Mouse (Mus musculus) monocyte, adult 5-6 weeks (primary cell): ENCODE results near the gene Gm45618. TPM values are rescaled to one million over a fixed set of nuclear protein-coding genes. Genes with fewer than 3 reads are reported as not detected.
"Not testable (repeated sequence)": the region's sequence is repeated elsewhere in the genome, so short reads cannot be mapped to it uniquely, and the experiment has no call there.

Experiments
- ATAC-seq: fragments of 153-309, 156-312 bp; replicated peaks from 2 replicates; pipeline ENCODE4 v1.8.0; 2017; ENCODE audit warnings: mild to moderate bottlenecking; ENCODE audit not compliant: low TSS enrichment, insufficient number of reproducible peaks, severe bottlenecking, poor library complexity, low FRiP score
- total RNA-seq: library from RNA; stranded (forward); fragments of 200-1000, 200-491, 200-594 nt; gene quantifications from 3 replicates; pipeline ENCODE4 v1.2.3, GENCODE M21; 2017

The Gm45618 gene
- total RNA-seq: not detected in 3 replicates

DNA sequence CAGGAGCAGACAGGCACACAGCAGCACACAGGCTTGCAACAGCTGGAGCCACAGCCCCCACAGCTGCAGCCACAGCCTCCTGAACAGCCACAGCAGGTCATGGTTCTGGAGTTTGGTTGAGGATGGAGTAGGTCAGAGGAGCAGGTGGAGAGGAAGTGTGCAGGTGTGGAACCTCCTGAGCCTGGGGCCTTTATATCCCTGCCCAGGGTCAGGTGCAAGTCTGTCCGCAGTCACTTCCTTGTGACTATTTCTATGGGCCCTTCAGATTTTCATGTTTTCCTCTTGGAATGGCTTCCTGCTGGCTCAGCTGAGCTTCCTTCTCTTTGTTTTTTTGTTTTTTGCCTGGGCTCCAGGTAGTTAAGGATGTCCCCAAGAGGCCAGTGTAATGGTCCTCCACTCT, at the start of gene Gm45618:
Gene Gm45618 (minus strand): TSS at position 101 of the 400 bp plus-strand sequence.
- not testable (repeated sequence) for ATAC-seq

DNA sequence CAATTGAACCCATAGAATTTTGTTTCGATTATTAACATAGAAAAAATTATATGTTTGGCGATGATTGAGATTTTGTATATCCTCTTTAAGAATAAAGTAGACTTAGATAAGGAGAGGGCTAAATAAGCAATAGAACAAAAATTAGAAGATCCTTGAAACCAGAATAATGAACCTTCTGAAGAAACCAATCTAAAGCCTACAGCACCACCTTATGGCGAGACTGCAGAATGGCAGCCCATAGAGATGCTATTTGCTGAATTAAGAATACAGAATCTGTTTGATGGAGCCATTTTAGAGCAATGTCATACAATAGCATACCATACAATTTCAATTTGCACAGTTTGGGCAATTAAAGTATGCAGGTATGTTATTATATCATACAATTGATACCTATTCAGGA, 49.3 kb upstream of the Gm45618 start:
- ATAC-seq: no peak

DNA sequence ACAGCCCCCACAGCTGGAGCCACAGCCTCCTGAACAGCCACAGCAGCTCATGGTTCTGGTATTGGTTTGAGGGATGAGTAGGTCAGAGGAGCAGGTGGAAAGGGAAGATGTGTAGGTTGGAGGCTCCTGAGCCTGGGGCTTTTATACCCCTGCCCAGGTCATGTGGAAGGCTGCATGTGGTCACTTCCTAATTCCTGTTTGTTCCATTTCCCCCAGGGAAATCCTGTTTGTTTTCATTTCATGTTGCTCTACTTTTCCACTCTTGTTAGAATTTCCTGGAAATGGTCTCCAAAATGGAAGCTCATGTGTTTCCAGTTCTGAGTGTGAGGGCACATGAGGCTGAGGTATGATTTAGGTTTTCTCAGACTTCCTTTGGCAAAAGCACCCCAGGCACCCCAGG, 45.1 kb upstream of the Gm45618 start, which contains the start of gene Gm4553:
Gene Gm4553 (minus strand): TSS at position 101 of the 400 bp plus-strand sequence.
- ATAC-seq: not testable (repeated sequence)

DNA sequence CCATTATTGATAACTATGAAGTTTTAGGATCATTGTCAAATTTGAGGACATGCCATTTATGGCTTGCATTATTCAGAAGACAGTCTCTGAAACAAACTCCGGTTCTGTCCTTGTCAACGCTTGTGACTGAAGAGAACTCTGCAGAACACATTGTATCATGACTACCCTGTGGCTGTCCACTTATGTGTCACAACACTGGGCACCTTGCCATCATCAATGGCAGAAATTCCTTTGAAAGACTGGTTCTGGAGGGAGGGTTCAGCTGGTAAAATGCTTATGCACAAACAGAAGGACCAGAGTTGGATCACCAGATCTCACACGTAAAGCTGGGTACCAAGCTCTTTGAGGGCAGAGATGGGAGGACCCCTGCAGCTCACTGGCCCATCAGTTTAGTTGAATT, 38.8 kb upstream of the Gm45618 start:
- ATAC-seq: no peak

DNA sequence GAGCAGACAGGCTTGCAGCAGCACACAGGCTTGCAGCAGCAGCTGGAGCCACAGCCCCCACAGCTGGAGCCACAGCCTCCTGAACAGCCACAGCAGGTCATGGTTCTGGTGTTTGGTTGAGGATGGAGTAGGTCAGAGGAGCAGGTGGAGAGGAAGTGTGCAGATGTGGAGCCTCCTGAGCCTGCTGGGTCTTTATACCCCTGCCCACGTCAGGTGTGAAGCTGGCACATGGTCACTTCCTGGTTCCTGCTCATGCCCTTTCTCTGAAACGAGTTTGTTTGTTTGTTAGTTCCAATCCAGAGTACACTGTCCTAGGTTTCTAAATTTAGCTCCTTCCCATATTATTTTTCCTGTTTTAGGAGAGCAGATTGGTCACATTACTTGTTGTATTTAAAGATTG, 36.5 kb upstream of the Gm45618 start, which contains the start of gene Gm29735:
Gene Gm29735 (minus strand): TSS at position 101 of the 400 bp plus-strand sequence.
- not testable (repeated sequence) for ATAC-seq

DNA sequence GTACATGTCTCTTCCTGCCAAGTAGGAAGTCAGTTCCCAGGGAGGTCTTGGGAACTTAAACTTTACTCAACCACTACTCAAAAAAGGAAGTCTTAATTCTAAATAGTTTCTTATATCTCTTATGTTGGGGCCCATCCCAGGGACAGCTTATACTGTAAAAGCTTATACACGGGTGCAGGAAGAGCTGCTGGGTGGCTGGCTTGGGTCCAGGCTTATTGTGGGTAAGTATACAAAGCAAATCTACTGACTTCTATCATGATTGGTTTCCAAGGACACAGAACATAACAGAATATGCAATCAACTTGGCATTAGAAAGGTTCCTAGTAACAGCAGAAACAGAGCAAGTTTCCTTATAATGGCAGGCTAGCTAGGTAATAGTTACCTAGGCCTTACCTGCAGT, 34.8 kb upstream of the Gm45618 start:
- ATAC-seq: no peak

DNA sequence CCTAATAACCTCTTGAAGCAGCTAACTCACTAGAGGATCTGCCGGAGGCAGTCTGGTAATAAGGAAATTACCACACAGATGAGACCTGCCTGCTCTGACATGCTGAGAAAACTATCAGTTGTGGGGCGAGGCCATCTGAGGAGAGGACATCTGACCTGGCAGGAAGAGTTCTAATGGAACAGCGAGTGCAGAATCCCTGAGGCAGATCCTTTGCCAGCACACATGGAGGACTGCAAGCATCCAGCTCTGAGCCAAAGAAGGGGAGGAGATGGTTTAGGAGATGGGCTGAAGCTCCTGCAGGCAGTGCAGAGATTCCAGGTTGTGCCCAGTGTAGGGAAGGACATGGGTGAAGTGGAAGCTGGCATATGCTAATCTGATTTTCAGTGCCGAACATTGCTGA, 31.7 kb upstream of the Gm45618 start:
- ATAC-seq: no peak

DNA sequence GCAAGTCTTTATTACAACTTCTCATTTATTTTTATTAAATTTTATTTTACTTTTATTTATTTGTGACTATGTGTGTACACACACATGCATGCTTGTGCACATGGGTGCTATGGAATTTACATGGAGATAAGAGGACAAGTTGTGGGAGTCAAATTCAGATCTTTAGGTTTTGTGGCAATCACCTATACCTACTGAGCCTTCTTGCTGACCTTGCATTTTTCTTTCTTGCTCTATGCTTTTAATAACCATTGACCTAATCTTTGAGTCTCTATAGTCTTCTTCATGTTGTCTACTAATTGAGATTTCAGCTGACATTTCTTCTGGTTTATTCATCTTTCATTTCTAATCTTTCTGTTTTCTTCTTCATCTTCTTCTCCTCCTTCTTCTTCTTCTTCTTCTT, 28.1 kb upstream of the Gm45618 start:
- ATAC-seq: no peak

DNA sequence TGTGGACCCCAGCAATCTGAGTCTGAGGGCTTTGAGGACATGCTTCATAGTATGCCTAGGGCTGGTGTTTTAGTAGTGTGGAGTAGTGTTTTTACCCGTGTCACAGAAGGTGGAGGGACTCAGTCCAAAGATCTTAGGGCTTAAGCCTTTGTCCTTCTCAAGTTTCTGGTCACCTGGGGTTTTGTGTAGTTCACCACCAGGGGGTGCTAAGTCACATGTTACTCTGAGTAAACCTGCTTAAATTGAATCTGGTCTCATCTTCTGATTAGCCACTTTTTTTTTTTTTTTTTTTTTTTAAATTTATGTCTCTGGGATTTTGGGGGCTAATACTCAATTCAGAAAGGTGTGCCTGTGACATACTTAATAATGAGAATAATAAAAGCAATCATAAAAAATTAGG, 25.5 kb upstream of the Gm45618 start:
- no peak for ATAC-seq

DNA sequence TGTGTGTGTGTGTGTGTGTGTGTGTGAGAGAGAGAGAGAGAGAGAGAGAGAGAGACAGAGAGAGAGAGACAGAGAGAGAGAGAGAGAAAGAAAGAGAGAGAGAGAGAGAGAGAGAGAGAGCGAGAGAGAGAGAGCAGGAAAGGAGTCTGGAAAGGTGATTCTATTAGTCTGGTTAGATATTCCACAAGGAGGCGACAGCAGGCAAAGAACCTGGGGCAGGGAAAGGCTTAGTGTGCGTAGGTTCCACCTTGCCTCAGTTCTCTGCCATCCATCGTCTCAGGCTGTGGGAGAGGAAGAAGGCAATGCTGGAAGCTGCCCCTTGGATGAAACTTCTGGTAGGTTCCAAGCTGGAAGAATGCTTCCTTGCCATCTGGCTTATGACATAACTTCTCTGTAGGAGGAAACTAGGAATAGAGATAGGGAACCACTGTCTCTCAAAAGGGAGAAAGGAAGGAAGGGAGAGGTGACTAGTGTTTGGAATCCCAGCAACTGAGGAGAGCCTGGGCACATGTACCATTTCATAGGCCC, 24.9 kb upstream of the Gm45618 start:
- ATAC-seq: no peak

DNA sequence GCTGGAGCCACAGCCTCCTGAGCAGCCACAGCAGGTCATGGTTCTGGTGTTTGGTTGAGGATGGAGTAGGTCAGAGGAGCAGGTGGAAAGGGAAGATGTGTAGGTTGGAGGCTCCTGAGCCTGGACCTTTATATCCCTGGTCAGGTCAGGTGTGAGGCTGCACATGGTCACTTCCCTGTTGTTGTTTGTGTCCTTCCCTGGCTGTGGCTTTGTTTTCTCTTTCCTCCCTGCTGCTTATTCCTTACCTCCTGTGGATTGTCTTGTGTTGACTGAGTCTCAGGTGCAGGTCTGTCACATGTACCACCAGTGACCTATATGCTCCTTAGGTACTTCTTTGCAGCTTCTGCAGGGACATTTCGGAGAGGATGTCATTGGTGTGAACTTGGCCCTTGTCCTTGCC, 24.0 kb upstream of the Gm45618 start, which contains the start of gene Gm45337:
Gene Gm45337 (minus strand): TSS at position 101 of the 400 bp plus-strand sequence.
- no peak for ATAC-seq

DNA sequence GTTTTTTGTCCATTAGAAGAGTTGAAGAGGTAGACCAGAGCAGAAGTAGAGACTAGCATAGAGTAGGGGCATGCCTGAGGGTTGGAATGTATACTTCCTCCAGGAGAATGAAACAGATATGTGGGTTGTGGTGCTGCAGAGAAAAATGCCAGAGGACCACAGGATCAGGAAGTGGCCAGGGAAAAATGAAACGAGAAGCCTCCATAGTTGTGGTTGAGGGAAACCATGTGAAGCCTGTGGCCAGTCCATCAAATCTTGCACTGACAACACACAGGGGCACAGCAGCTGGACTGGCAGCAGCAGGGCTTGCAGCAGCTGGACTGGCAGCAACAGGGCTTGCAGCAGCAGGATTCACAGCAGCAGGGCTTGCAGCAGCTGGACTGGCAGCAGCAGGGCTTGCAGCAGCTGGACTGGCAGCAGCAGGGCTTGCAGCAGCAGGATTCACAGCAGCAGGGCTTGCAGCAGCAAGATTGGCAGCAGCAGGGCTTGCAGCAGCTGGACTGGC, 23.0 kb upstream of the Gm45618 start:
- ATAC-seq: not testable (repeated sequence)

DNA sequence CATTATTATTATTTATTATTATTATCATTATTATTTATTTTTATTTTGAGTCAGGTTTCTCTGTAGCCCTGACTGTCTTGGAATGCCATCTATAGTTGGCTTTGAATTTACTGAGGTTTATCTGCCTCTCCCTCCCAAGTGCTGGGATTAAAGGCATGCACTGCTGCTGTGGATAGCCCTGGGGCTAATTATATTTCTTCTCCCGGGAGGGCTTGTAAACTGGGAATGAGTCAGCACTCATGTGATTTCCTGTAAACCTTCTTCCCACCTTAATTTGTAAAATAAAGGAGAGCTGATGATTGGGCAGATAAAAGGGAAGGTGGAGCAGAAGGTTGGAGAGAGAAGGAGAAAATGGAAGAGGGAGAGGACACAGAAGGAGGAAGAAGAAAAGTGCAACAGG, 20.2 kb upstream of the Gm45618 start:
- ATAC-seq: no peak

DNA sequence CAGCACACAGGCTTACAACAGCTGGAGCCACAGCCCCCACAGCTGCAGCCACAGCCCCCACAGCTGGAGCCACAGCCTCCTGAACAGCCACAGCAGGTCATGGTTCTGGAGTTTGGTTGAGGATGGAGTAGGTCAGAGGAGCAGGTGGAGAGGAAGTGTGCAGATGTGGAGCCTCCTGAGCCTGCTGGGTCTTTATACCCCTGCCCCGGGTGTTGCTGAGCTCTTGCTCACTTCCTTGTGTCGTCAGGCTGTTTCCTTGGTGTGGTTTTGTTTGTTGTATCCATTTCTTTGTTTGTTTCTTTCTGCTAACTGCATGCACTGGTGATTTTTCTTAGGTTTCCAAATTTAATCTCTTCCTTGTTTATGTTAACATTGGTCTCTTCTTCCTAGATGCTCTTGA, 15.4 kb upstream of the Gm45618 start, which contains the start of gene Gm39115:
Gene Gm39115 (minus strand): TSS at position 101 of the 400 bp plus-strand sequence.
- not testable (repeated sequence) for ATAC-seq

DNA sequence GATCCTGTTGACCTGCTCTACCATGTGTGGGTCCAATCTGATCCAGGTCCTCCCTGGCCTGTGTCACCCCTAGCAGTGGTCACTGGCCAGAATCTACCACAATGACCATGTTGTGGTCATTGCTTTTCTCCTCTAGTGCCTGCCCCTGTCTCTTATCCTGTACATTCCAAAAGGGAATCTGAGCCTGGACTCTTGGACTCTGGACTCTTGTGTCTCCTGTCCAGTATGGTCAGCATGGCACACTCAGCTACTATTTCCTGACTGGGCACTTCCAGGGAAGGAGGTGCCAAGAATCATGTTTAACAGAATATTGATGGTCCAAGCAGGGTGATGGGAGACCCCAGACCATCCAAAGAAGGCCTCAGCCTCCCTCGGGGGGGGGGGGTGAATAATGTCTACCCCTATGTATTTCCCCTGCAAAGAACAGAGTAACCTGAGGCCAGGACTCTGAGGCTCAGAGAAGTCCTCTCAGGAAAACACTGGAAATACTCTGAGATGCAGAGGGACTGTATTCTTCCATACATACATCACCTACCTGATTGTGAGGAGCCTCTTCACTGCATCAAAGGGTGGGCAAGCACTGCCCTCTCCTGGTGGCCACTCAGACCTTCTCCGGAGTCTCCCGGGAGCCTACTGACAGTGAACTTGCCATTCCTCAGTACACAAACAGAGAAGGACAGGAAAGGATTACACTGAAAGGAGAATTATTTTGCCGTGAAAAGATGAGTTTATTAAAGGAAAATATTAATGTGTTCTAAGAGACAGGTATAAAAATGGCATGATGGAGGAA, 13.9 kb upstream of the Gm45618 start:
- no peak for ATAC-seq

DNA sequence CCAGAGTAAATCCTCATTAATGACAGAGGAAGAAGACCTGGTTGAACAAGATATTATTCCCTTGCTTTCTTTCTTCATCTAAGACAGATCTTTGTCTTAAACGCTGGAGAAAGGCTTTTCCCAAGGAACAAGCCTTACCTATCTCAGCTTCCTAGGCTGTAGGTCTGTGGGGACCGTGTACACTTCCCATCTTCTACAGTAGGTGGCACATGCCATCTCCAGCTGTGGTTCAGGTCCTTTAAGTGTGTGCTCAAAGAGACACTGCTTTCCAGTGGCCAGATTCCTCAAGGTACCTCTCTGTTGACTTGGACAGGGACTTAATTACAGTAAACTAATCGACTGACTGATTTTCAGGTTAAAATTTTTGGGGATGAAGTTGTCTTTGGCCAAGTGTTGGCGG, 8.3 kb upstream of the Gm45618 start:
- ATAC-seq: no peak

DNA sequence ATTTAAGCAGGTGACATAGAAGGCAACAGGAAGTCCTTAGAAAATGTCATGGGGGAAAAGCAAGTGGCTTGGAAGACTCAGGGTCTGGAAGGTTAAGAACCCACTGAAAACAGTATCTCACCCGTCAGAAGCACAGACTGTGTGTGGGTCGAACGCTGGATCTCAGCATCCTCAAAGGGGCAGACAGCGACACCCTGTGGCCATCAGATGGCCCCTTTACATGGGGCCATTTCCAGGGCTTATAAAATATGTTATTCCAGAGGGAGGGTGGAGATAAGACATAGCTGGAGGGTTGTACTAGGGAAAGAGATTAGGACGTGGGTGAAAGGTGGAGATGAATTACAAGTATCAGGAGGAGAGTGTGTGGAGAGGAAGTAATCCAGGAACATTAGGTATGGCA, 897 bp downstream of the Gm45618 start:
- ATAC-seq: no peak

DNA sequence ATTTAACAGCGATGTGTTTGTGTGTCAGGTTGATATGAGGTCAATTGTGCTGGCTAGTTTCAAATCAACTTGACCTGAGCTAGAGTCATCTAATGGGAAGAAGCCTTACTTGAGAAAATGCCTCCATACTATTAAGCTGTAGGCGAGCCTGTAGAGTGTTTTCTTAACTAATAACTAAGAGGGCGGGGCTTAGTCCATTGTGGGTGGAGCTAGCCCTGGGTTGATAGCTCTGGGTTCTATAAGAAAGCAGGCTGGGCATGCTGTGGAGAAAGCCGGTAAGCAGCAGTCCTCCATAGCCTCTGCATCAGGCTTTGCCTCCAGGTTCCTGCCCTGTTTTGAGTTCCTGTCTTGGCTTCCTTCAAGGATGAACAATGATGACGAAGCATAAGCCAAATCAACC, 15.8 kb downstream of the Gm45618 start:
- no peak for ATAC-seq

DNA sequence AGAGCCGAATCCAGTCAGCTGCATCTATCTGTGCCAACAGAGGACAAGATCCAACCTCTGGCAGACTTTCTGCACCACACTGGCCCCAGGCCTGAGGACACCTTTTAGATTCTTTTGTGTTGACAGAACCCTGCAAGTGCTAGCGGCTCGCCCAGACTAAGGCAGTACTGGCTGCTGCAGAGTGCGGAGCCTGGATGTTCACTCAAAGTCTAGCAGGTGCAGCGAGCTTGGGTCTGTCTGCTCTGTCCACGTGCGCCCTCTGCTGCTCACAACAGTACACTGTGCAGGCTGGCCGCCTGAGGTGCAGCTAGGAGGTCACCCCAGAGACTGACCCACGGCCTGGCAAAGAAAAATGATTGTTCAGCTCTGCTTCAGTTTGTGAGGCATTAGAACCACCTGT, 22.8 kb downstream of the Gm45618 start:
- peak; percentile 62; the same call in 1 of the 2 replicates for ATAC-seq

DNA sequence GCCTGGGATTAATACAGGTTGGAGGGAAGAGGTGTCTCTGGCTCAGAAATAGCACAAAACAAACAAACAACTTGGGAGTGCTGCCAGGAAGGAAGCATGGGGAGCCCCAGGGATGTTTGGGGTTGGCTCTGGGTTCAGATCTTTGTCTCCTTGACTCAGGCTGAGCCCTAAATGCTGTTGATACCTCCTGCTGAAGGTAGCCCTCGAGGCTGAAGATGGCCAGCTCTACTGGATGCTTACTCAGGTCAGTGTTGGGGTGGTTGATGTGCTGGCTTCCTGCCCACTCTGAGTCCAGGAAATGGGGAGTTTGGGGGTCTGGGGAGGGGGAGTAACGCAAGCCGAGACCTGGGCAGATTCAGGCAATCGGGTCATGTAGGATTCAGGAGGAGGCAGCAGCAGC, 23.8 kb downstream of the Gm45618 start:
- no peak for ATAC-seq
